Mouse (Mus musculus) cerebellum, adult 2 months (tissue): ENCODE results near the gene Poc1a.

ENCODE experiments used
- CTCF ChIP-seq: fragments of 200-500 bp; IDR thresholded peaks from 2 replicates; pipeline ENCODE4 v1.5.1; 2011; ENCODE audit warnings: low read depth, mild to moderate bottlenecking, control low read depth, low read length, moderate library complexity, borderline replicate concordance; ENCODE audit not compliant: insufficient read depth
- POLR2A ChIP-seq: fragments of 200-500 bp; IDR thresholded peaks from 2 replicates; pipeline ENCODE4 v1.6.1; 2011; ENCODE audit warnings: low read length, control low read depth, borderline replicate concordance; ENCODE audit not compliant: insufficient read depth

DNA sequence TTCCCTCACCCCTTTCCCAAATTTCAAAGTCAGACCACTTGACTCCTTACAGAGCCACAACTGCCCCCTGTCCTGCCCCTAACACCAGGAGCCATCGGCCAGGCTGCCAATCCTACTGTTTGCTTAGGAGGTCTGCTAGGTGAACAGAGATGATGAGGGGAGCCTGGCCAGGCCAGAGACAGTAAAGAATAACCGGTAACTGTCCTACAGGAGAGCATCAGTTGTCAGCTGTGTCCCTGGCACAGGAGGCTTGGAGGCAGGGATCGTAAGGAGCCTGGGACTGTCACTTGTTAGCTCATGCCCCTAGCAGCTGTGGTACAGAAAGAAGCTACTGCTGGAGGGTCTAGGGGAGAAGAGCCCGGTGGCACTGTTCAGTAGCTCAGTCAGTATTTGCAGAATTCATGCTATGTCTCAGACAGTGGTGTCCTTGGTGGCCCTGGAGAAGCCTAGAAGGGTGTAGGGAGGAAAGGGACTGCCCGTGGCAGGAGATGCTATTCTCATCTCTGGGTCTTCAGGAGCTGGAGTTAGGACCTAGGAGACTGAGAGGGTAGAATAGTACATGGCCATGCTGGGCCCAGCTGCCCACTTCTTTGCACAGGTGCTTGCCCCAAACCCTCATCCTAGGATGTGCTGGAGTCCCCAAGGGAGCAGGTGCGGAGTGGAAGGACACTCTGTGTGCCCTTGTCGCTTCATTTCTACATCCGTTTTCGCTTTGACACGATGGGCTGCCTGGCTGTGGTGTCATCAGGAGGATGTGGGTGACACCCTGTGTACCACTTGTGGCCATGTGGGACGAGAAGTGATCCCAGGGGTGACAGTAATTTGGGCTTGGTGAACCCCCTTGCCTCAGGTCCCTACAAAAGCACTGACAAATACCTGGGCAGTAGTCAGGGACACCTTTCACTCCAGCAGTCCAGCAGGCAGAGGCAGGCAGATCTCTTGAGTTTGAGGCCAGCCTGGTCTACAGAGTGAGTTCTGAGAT, 91.9 kb downstream of the Poc1a start:
- TF ChIP-seq CTCF (no peak), POLR2A (no peak)
